Mouse (Mus musculus) hindbrain, embryonic 13.5 days (tissue): ENCODE results near the gene Sh3kbp1. TPM values are rescaled to one million over a fixed set of nuclear protein-coding genes. Genes with fewer than 3 reads are reported as not detected.
"Not testable (repeated sequence)": the region's sequence is repeated elsewhere in the genome, so short reads cannot be mapped to it uniquely, and the experiment has no call there.

Experiments used
- ATAC-seq: fragments of 200-750 bp; cut with Nextera tagmentation; 2 replicates; pipeline ENCODE4 v1.8.0; 2017; ENCODE audit warnings: moderate TSS enrichment; ENCODE audit not compliant: low FRiP score
- H3K27ac ChIP-seq: fragments of 300-500 bp; sonication (generic); 2 replicates; pipeline ENCODE4 v1.5.1; 2015; ENCODE audit warnings: inconsistent platforms, mild to moderate bottlenecking, moderate library complexity
- H3K27me3 ChIP-seq: fragments of 300-500 bp; sonication (generic); 2 replicates; pipeline ENCODE4 v1.6.1; 2015; ENCODE audit warnings: mild to moderate bottlenecking, inconsistent platforms
- H3K36me3 ChIP-seq: fragments of 300-500 bp; sonication (generic); 2 replicates; pipeline ENCODE4 v1.6.1; 2015; ENCODE audit warnings: mild to moderate bottlenecking, inconsistent platforms
- H3K4me1 ChIP-seq: fragments of 300-500 bp; sonication (generic); replicated peaks from 2 replicates; pipeline ENCODE4 v1.6.1; 2015; ENCODE audit warnings: inconsistent platforms
- H3K4me2 ChIP-seq: fragments of 300-500 bp; sonication (generic); 2 replicates; pipeline ENCODE4 v1.6.1; 2015; ENCODE audit warnings: inconsistent platforms, mild to moderate bottlenecking, moderate library complexity
- H3K4me3 ChIP-seq: fragments of 300-500 bp; sonication (generic); 2 replicates; pipeline ENCODE4 v1.5.1; 2015; ENCODE audit warnings: mild to moderate bottlenecking, inconsistent platforms
- H3K9ac ChIP-seq: fragments of 300-500 bp; sonication (generic); 2 replicates; pipeline ENCODE4 v1.6.1; 2015; ENCODE audit warnings: mild to moderate bottlenecking, inconsistent platforms
- H3K9me3 ChIP-seq: fragments of 300-500 bp; sonication (generic); 2 replicates; pipeline ENCODE4 v1.6.1; 2016; ENCODE audit warnings: inconsistent platforms
- WGBS: fragments of 180-500 bp; shearing (Covaris S2); methylation state at CpG from one replicate; pipeline ENCODE4 v1.1.7; 2015; 5-methylcytosine and 5-hydroxymethylcytosine counted together
- polyA plus RNA-seq: library from polyadenylated mRNA; unstranded; fragments of >200 nt; fragmentation: Nextera tagmentation; extraction: Ambion mirVana; gene quantifications from 2 replicates; pipeline ENCODE4 v1.2.1, GENCODE M21; 2015

The Sh3kbp1 gene
- polyA plus RNA-seq = 45.4 and 46.4 TPM in 2 replicates

DNA sequence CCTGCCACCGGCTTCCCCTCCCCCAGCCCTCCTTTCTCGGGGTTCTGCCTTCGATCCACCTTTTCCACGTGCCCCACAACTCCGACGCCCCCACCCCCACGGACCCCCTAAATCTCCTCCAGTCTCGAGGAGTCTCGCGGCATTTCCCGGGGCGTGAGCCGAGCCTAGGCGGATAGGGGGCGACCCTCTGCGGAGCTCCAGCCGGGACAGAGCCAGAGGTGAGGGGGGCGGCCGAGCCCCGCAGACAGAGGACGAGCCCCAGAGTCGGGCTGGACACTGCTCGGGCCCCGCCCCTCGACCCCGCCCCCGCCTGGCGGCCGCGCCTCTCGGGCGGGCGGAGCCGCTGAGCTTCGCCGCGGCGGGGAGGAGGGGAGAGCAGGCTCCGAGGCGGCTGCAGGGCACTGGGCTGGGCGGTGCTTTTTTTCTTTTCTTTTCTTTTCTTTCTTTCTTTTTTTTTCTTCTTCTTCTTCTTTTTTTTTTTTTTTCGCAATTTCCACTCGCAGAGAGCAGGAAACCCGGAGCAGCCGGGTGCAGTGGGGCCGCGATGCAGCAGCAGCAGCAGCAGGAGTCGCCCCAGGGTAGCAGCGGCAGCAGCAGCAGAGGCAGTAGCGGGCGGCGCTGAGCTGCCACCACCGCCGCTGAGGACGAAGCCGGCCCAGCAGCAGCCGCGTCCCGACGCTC, at the start of gene Sh3kbp1:
Gene Sh3kbp1 (plus strand): TSS at position 366 of the 681 bp plus-strand sequence.
- Histone ChIP-seq H3K36me3 (no peaks in the 10 kb centered on the region), H3K9ac (peak within 1 kb of the TSS; percentile 80), H3K4me3 (peak within 1 kb of the TSS; percentile 59), H3K27ac (peak within 1 kb of the TSS; percentile 80), H3K4me1 (peaks cover 9% of the 10 kb centered on the region; the same call in 1 of the 2 replicates), H3K4me2 (peak within 1 kb of the TSS; percentile 57), H3K27me3 (no peaks in the 10 kb centered on the region), H3K9me3 (no peaks in the 10 kb centered on the region)
- 13% methylated on average over 40 of the region's 60 CpGs for WGBS
- ATAC-seq = peak; percentile 87

DNA sequence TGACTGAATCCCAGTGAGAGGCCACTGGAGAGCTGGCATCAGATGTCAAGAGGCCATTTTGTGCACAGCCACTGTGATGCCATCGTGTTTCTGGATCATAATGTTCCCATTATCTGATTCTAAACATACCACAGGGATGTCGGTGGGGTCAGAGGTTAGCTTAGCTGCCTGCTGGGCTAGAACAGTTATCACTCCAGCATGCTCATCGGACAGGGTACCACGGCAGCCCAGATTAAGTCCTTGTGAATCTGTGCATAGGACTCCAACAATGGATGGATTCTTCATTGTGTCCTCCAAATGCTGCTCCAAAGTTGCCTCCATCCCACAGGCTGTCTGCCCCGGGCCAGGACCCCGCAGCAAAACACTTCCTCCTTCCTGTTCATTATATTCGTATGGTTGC, 42.3 kb upstream of the Sh3kbp1 start:
- H3K9ac ChIP-seq, H3K27ac ChIP-seq, H3K4me1 ChIP-seq, H3K4me2 ChIP-seq, ATAC-seq, H3K36me3 ChIP-seq, H3K9me3 ChIP-seq, H3K4me3 ChIP-seq, H3K27me3 ChIP-seq: not testable (repeated sequence)
- WGBS = 59% methylated on average over 7 of the region's 7 CpGs

DNA sequence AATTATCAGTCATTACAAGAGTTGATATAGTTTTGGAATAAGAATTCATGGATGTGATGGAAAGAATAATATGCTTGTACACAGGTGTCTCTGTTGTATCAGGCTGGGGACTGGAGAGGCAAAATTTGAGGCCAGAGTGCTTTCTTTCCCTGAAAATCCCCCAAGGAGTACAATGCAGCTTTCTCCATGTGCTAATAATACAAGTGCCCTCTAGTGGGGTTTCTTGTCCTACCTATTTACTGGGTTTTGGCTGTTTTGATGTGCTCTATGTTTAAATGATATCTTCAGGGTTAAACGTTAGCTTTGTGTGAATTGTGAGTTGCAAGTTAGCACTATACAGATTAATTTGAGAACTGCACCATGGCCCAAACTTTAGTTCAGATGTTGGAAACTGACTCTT, 35.4 kb upstream of the Sh3kbp1 start:
- Histone ChIP-seq H3K9ac (no peak overlapping the region), H3K36me3 (no peaks in the 10 kb centered on the region), H3K9me3 (no peaks in the 10 kb centered on the region), H3K27ac (no peak overlapping the region), H3K4me2 (no peak overlapping the region), H3K27me3 (no peaks in the 10 kb centered on the region), H3K4me3 (no peak overlapping the region), H3K4me1 (no peaks in the 10 kb centered on the region)
- no peak for ATAC-seq
- WGBS = 79% methylated on average over 1 of the region's 1 CpGs

DNA sequence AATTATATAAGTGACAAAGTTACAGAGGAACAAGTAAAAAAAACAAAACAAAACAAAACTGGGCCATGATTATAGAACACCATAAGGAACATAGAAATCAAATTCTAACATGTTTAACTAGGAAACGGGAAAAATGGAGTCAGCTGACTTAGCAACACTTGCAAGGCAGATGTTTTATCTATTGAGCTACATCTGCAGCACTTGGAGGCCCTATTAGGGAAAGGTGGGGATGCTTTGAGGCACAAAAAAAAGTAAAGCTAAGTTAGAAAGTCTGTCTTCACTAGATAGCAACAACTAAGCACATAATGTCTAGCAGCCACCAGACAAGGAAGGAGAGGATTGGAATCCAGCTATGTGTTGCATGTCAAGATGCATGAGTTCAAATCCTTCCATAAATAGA, 29.6 kb upstream of the Sh3kbp1 start:
- H3K27ac ChIP-seq = no peak overlapping the region
- H3K4me1 ChIP-seq = no peaks in the 10 kb centered on the region
- H3K4me3 ChIP-seq = no peak overlapping the region
- H3K9me3 ChIP-seq = no peaks in the 10 kb centered on the region
- H3K27me3 ChIP-seq = no peaks in the 10 kb centered on the region
- H3K36me3 ChIP-seq = no peaks in the 10 kb centered on the region
- 83% methylated on average over 1 of the region's 1 CpGs for WGBS
- H3K4me2 ChIP-seq = no peak overlapping the region
- ATAC-seq = no peak
- no peak overlapping the region for H3K9ac ChIP-seq

DNA sequence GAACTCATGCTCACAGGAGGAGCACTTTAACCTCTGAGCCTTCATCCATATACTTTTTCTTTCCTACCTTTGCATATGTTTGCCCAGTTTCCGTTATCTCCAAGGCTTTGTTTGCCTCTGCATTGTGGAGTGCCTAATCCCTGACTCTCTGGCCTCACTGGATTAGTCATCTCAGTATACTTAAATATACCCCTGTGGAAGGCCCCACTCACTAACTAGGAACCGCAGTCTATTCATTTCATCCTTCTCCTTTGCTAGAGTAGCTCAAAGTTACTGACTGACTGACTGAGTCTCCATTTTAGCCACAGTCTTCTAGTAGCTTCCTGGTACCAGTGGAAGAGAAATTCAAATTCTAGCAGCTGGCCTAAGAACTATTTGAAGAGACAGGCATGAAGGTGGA, 22.2 kb upstream of the Sh3kbp1 start:
- no peak overlapping the region for H3K4me3 ChIP-seq
- no peaks in the 10 kb centered on the region for H3K36me3 ChIP-seq
- WGBS = 92% methylated on average over 2 of the region's 2 CpGs
- no peak overlapping the region for H3K9ac ChIP-seq
- ATAC-seq = no peak
- peaks cover 6% of the 10 kb centered on the region; the same call in 1 of the 2 replicates for H3K27me3 ChIP-seq
- no peaks in the 10 kb centered on the region for H3K9me3 ChIP-seq
- no peaks in the 10 kb centered on the region for H3K4me1 ChIP-seq
- no peak overlapping the region for H3K27ac ChIP-seq
- no peak overlapping the region for H3K4me2 ChIP-seq

DNA sequence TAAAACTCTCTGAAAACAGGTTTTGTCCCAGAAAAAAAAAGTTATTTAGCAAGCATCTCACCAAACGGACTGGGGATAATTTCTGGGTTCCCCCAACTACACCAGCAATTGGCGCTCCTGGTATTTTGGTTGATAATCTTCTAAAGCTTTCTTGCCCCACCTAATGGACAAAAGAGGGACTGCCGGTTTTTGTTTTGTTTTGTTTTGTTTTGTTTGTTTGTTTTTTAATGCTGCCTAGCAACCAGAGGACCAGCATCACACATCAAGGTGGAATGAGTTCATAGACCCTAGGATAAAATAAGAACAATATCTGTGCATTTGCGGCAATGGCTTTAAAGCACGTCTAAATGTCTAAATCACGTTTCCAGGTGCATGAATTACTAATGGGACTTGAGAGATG, 20.1 kb upstream of the Sh3kbp1 start:
- no peak overlapping the region for H3K9ac ChIP-seq

DNA sequence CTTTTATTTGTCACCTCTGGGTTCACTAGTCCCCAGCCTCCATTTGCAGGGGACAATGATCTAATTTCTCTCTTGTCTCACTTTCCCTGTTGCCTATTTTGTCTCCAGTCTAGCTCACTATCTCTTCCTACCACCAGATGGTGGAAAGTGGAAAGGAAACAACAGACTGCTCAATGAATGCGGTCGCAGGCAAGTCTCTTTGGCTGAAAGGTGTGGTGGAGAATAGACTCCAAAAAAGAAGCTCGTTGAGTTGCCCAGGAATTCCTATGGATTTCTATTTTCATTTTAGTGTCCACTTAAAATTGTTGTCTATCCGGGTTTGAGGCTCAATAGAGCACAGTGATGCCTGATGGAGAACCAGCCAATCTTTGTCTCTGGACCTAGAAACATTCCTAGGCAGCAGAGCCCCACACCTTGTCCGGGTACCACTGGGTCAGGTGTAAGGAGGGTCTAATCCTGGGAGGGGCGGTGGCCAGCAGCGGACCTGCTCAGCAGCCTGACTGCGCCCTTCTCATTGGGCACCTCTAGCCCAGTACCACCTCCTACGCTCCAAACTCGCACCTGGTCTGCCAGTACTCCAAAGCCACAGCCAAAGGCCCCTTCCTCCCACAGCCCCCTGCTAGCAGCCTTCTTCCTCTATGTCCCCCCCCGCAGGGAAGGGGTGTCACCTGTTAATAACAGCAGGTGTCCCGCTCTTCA, 715 bp upstream of the Sh3kbp1 start:
- H3K27ac ChIP-seq = peak overlapping the region; percentile 48; the same call in 1 of the 2 replicates
- H3K4me2 ChIP-seq = peak overlapping the region; percentile 57
- H3K9me3 ChIP-seq = no peaks in the 10 kb centered on the region
- no peaks in the 10 kb centered on the region for H3K27me3 ChIP-seq
- H3K36me3 ChIP-seq = no peaks in the 10 kb centered on the region
- peak overlapping the region; percentile 59 for H3K4me3 ChIP-seq
- peak overlapping the region; percentile 80 for H3K9ac ChIP-seq
- peak; percentile 73 for ATAC-seq
- WGBS = 24% methylated on average over 12 of the region's 12 CpGs
- peaks cover 9% of the 10 kb centered on the region; the same call in 1 of the 2 replicates for H3K4me1 ChIP-seq

More for the DNA sequence above, 20.1 kb upstream of the Sh3kbp1 start:
- 48% methylated on average over 6 of the region's 6 CpGs for WGBS
- no peaks in the 10 kb centered on the region for H3K36me3 ChIP-seq
- H3K4me1 ChIP-seq = no peaks in the 10 kb centered on the region
- peaks cover 6% of the 10 kb centered on the region; the same call in 1 of the 2 replicates for H3K27me3 ChIP-seq
- H3K4me3 ChIP-seq = no peak overlapping the region
- no peak for ATAC-seq
- no peak overlapping the region for H3K27ac ChIP-seq
- H3K9me3 ChIP-seq = no peaks in the 10 kb centered on the region
- H3K4me2 ChIP-seq = no peak overlapping the region

DNA sequence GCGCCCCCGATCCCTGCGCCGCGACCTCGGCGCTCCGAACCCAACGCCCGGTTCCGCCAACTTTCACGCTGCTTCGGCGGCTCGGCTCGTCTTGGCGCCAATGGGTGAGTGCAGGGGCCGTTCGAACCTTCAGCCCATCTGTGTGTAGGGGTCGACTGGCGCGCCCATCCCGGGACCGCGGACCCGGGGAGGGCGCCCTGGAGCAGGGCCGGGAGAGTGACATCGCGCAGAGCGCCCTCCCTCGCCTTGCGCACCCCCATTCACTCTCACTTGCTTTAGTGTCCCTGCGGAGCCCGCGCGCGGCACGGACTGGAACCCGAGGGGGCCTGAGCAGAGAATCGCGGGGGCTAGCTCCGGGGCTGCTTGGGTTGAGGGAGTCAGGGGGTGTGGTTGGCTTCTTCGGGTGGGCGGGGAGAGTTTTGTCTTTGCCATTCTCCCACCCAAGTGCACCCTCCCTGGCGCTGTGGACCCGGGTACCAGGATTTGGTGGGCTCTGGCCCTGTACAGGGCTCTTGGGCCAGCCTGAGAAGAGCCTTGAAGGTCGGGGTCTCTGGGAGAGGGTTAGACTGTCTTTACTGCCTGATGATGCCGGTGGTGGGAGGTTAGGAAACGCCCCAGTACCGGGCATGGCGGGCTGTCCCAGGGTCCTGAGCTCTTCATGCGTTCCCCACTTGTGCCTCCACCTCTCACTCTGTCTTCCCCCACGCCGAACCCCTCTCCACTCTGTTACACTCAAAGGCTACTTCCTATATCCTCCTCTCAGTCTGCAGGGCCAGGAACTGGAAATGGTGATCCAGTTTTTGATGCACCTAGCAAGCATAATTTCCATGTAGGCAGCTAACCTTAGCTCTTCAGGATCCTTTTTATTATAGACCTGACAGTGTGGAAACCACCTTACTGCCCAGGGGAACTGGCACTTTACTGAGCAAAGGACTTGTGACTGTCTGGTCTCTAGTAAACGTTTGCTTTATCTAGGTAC, 805 bp downstream of the Sh3kbp1 start:
- H3K27me3 ChIP-seq = no peaks in the 10 kb centered on the region
- peak; percentile 77 for ATAC-seq
- WGBS = 26% methylated on average over 45 of the region's 56 CpGs
- H3K4me2 ChIP-seq = peak overlapping the region; percentile 57
- no peaks in the 10 kb centered on the region for H3K36me3 ChIP-seq
- peak overlapping the region; percentile 80 for H3K9ac ChIP-seq
- peaks cover 9% of the 10 kb centered on the region; the same call in 1 of the 2 replicates for H3K4me1 ChIP-seq
- H3K9me3 ChIP-seq = no peaks in the 10 kb centered on the region
- peak overlapping the region; percentile 59 for H3K4me3 ChIP-seq
- peak overlapping the region; percentile 80 for H3K27ac ChIP-seq

DNA sequence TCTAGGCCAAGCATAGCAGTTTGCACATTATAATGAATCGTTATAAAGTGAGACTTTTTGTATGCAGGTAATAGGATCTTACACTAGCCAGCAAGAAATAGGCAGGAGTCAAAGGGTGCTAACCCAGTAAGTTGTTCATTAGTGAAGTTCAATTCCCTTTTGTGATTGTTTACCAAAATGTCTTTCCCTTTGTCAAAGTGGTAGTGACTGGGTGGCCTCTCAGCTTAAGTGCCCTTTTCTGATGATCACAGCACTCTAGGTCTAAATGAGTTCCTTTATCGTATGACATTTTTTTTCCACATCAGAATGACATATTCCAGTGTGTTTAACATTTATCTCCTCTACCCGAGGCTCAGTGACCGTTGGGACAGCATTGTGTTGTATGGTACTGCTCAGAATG, 1.6 kb downstream of the Sh3kbp1 start:
- H3K9ac ChIP-seq = peak overlapping the region; percentile 80
- H3K27me3 ChIP-seq = no peaks in the 10 kb centered on the region
- H3K4me3 ChIP-seq = peak overlapping the region; percentile 59
- no peak for ATAC-seq
- H3K4me2 ChIP-seq = peak overlapping the region; percentile 57
- peaks cover 9% of the 10 kb centered on the region; the same call in 1 of the 2 replicates for H3K4me1 ChIP-seq
- no peaks in the 10 kb centered on the region for H3K9me3 ChIP-seq
- H3K36me3 ChIP-seq = no peaks in the 10 kb centered on the region
- WGBS = 49% methylated on average over 4 of the region's 4 CpGs
- H3K27ac ChIP-seq = no peak overlapping the region

DNA sequence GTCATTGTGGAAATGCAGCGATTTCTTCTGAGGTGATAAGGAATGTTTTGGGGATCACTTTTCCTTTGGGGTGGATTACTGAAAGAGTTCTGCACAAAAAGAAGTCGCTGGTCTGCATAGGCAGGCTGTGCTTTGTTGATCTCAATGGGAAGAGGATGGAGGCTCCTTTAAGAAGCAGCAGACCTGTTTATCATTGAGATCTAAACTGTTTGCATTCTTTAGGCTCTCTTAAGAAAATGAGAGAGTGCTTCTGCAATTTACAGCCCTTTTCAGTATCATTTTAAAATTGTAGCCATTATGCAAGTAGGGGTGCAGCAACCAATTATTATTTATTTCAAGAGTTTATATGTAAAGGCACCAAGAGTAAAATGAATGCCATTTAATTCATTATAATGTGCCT, 2.1 kb downstream of the Sh3kbp1 start:
- WGBS = 38% methylated on average over 2 of the region's 2 CpGs
- Histone ChIP-seq H3K9ac (peak overlapping the region; percentile 43; the same call in 1 of the 2 replicates), H3K27ac (no peak overlapping the region), H3K36me3 (no peaks in the 10 kb centered on the region), H3K9me3 (no peaks in the 10 kb centered on the region), H3K4me1 (peaks cover 9% of the 10 kb centered on the region; the same call in 1 of the 2 replicates), H3K4me3 (peak overlapping the region; percentile 59), H3K27me3 (no peaks in the 10 kb centered on the region), H3K4me2 (peak overlapping the region; percentile 57)
- ATAC-seq = no peak

DNA sequence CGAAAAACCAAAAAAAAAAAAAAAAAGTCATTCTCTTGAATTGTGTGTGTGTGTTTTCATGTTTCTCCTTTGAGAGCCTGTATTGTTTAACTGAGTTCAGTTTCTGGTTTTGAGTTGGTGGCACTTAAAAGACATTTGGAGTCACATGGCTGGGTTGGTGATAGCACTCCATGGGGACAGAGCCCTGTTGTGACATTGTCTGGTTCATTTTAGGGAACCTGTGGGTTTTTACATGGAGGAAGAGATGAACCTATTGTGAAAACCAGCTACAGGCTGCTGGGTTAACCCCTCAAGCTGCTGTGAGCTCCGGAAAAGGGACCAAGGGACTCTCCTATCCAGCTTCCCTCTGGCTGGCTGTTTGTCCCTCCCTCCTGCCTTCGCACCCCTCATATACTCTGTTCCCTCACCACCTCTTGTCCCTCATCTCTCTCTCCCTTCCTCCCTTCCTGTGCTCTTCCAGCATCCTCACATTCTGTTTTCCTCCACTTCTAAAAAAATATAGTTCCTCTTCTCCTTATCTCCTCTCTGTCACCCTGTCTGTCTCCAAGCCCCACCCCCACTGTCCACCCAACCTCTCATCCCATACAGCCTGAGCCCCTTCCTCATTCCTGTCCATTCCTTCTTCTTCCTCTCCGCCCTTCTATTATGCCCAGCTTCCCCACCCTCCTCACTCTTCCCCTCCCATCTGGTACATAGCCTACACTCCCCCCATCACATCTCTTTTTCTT, 11.6 kb downstream of the Sh3kbp1 start:
- H3K4me3 ChIP-seq = no peak overlapping the region
- H3K9ac ChIP-seq = no peak overlapping the region
- 86% methylated on average over 4 of the region's 4 CpGs for WGBS
- H3K9me3 ChIP-seq = no peaks in the 10 kb centered on the region
- no peak overlapping the region for H3K27ac ChIP-seq
- H3K4me2 ChIP-seq = no peak overlapping the region
- H3K27me3 ChIP-seq = no peaks in the 10 kb centered on the region
- H3K4me1 ChIP-seq = no peaks in the 10 kb centered on the region
- ATAC-seq = no peak
- H3K36me3 ChIP-seq = no peaks in the 10 kb centered on the region
